Mouse (Mus musculus): ENCODE data around the gene Atp8b5.

DNA sequence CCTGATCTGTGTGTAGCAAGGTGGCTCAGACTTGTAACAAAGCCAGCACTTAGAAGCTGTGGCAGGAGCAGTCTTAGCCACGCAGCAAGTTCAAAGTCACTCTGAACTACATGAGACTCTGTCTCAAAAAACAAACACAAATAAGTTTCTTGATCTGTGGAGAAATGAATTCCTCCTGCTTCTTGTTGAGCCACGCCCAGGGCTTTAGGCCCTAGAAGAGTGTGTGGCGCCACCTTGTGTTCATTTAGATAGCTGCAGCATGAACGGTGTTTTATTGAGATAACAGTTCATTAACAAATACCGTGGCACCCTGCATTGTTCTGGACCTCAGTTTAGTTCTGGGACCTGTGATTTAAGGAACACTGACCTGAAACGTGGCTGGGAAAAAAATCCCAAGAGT lies 153.3 kb downstream of the Atp8b5 start:
- TF ChIP-seq CTCF (IDR thresholded peaks at IDR 0.05) (peak; percentile 97), EP300 (IDR thresholded peaks at IDR 0.05; ENCODE audit: insufficient read depth, low read depth, low read length) (peak; percentile 82)
